9 mouse cellular contexts compared by ENCODE assay signal in the genomic region with DNA sequence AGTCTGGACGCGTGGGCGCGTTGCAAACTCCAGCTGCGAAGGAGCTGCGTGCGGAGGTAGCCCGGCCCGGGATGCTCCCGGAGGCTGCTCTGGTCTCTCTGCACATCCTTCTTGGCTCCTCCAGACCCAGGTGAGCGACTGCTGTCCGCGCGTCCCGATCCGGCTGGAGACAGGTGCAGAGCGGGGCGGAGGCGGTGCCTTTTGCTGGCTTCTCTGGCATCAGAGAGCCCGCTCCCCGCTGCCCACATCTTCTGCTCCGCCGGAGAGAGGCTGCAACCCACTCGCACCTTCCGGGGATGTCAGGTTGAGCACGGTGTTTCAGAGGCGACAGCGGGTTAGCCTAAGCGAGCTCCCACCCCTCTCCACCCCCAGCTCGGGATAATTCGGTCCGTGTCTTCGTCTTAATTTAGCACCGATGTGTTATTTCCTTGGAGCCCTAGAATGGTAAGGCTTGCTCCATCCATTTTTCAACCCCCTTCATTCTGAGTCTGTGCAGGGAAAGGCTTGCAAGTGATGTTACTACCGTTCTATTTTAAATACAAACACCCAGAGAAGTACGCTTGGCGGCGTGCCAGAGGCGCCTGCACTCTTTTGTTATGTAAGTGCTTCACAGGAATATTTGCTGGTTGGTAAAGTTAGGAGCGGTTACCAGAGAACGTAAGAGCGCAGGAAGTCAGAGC. TPM values are rescaled to one million over a fixed set of nuclear protein-coding genes. Genes with fewer than 3 reads are reported as not detected.
DNase-seq lines count a peak whose midpoint lies in the region; ATAC-seq lines count a peak whose summit lies in the region.
"Had no signal": no experiment of that assay in that cellular context is flagged by ENCODE, and none has a peak within 500 bp of the region (broad histone marks: within the 10 kb centered on the region; RNA-seq: fewer than 3 reads in every experiment).

No protein-coding gene starts in this region.

- peaks cover 28% of the 10 kb centered on the region for H3K27me3 ChIP-seq in embryonic facial prominence, embryonic 11.5 days (ENCODE audit: control insufficient read depth, insufficient read depth, low read length)
- peaks cover 36% of the 10 kb centered on the region for H3K27me3 ChIP-seq in heart, embryonic 13.5 days (replicated peaks)
- peaks cover 57% of the 10 kb centered on the region for H3K27me3 ChIP-seq in kidney, embryonic 15.5 days
- peaks cover 53% of the 10 kb centered on the region for H3K27me3 ChIP-seq in limb, embryonic 12.5 days
- H3K27me3 ChIP-seq in midbrain, embryonic 15.5 days (replicated peaks), result peaks cover 11% of the 10 kb centered on the region; the same call in 1 of the 2 replicates
- H3K27me3 ChIP-seq: CH12.LX had no signal

- peak; percentile 19 to 22 for DNase-seq in spleen, postnatal 10 days (ENCODE audit: low spot score in 2 of 2)
- no peak for DNase-seq in spleen, adult 18-20 months
- DNase-seq in embryonic facial prominence, embryonic 11.5 days (ENCODE audit: low spot score), result peak; percentile 63
- no peak for DNase-seq in natural killer cell, adult 2 months (ENCODE audit: low spot score in 2 of 2)

- no peaks in the 10 kb centered on the region for H3K36me3 ChIP-seq in embryonic facial prominence, embryonic 11.5 days (replicated peaks; ENCODE audit: control insufficient read depth, insufficient read depth, low read depth, low read length)
- no peaks in the 10 kb centered on the region for H3K36me3 ChIP-seq in heart, embryonic 13.5 days
- H3K36me3 ChIP-seq in kidney, embryonic 15.5 days, result no peaks in the 10 kb centered on the region
- no peaks in the 10 kb centered on the region for H3K36me3 ChIP-seq in limb, embryonic 12.5 days
- no peaks in the 10 kb centered on the region for H3K36me3 ChIP-seq in midbrain, embryonic 15.5 days (replicated peaks)

- ATAC-seq in embryonic facial prominence, embryonic 11.5 days (replicated peaks; ENCODE audit: insufficient number of reproducible peaks, low FRiP score, low TSS enrichment, low read depth), result no peak; the same call in 1 of the 2 replicates
- 0 out of 2 replicates have a peak, but pooled peaks have one; percentile 15 for ATAC-seq in heart, embryonic 13.5 days (ENCODE audit: extremely low read depth, insufficient number of reproducible peaks, low FRiP score, low TSS enrichment)
- peak; percentile 36; the same call in 1 of the 2 replicates for ATAC-seq in kidney, embryonic 15.5 days (replicated peaks; ENCODE audit: low FRiP score)
- no peak for ATAC-seq in limb, embryonic 12.5 days (ENCODE audit: insufficient number of reproducible peaks, insufficient read depth, low FRiP score, low TSS enrichment, low read depth)
- ATAC-seq in midbrain, embryonic 15.5 days (replicated peaks), result peak; percentile 75

- H3K9me3 ChIP-seq in embryonic facial prominence, embryonic 11.5 days (replicated peaks; ENCODE audit: control insufficient read depth, low read length), result no peaks in the 10 kb centered on the region
- no peaks in the 10 kb centered on the region for H3K9me3 ChIP-seq in heart, embryonic 13.5 days
- no peaks in the 10 kb centered on the region for H3K9me3 ChIP-seq in kidney, embryonic 15.5 days (replicated peaks)
- no peaks in the 10 kb centered on the region for H3K9me3 ChIP-seq in limb, embryonic 12.5 days
- no peaks in the 10 kb centered on the region for H3K9me3 ChIP-seq in midbrain, embryonic 15.5 days

- peak overlapping the region; percentile 48 for H3K4me3 ChIP-seq in embryonic facial prominence, embryonic 11.5 days (ENCODE audit: low read depth, low read length)
- peak overlapping the region; percentile 70 for H3K4me3 ChIP-seq in heart, embryonic 13.5 days
- H3K4me3 ChIP-seq in kidney, embryonic 15.5 days (replicated peaks), result peak overlapping the region; percentile 56
- H3K4me3 ChIP-seq in limb, embryonic 12.5 days (replicated peaks), result peak overlapping the region; percentile 57
- H3K4me3 ChIP-seq in midbrain, embryonic 15.5 days, result peak overlapping the region; percentile 63

- peak overlapping the region; percentile 53 for H3K9ac ChIP-seq in embryonic facial prominence, embryonic 11.5 days (replicated peaks; ENCODE audit: low read length)
- H3K9ac ChIP-seq in heart, embryonic 13.5 days, result peak overlapping the region; percentile 80
- H3K9ac ChIP-seq in kidney, embryonic 15.5 days, result 0 out of 2 replicates have a peak overlapping the region, but pooled peaks have one; percentile 31
- H3K9ac ChIP-seq in limb, embryonic 12.5 days (replicated peaks), result peak overlapping the region; percentile 35
- peak overlapping the region; percentile 67 for H3K9ac ChIP-seq in midbrain, embryonic 15.5 days

- no peak overlapping the region for H3K27ac ChIP-seq in embryonic facial prominence, embryonic 11.5 days (replicated peaks; ENCODE audit: low read depth, low read length)
- H3K27ac ChIP-seq in heart, embryonic 13.5 days (replicated peaks), result peak overlapping the region; percentile 61
- no peak overlapping the region for H3K27ac ChIP-seq in kidney, embryonic 15.5 days
- no peak overlapping the region for H3K27ac ChIP-seq in limb, embryonic 12.5 days
- peak overlapping the region; percentile 79 for H3K27ac ChIP-seq in midbrain, embryonic 15.5 days

- H3K4me2 ChIP-seq in embryonic facial prominence, embryonic 11.5 days (ENCODE audit: low read depth, low read length), result peak overlapping the region; percentile 98
- H3K4me2 ChIP-seq in heart, embryonic 13.5 days, result peak overlapping the region; percentile 99
- peak overlapping the region; percentile 98 for H3K4me2 ChIP-seq in kidney, embryonic 15.5 days
- H3K4me2 ChIP-seq in limb, embryonic 12.5 days, result peak overlapping the region; percentile 97
- H3K4me2 ChIP-seq in midbrain, embryonic 15.5 days, result peak overlapping the region; percentile 72

- H3K4me1 ChIP-seq in embryonic facial prominence, embryonic 11.5 days (ENCODE audit: control insufficient read depth, insufficient read depth, low read length), result no peaks in the 10 kb centered on the region
- peaks cover 27% of the 10 kb centered on the region for H3K4me1 ChIP-seq in heart, embryonic 13.5 days
- H3K4me1 ChIP-seq in kidney, embryonic 15.5 days, result peaks cover 19% of the 10 kb centered on the region
- peaks cover 14% of the 10 kb centered on the region for H3K4me1 ChIP-seq in limb, embryonic 12.5 days (replicated peaks)
- peaks cover 25% of the 10 kb centered on the region for H3K4me1 ChIP-seq in midbrain, embryonic 15.5 days

- 1% methylated on average over 42 of the region's 42 CpGs for WGBS in embryonic facial prominence, embryonic 11.5 days
- 2% methylated on average over 42 of the region's 42 CpGs for WGBS in heart, embryonic 13.5 days
- WGBS in kidney, embryonic 15.5 days, result under 1% methylated on average over 42 of the region's 42 CpGs
- under 1% methylated on average over 42 of the region's 42 CpGs for WGBS in limb, embryonic 12.5 days
- WGBS in midbrain, embryonic 15.5 days, result under 1% methylated on average over 42 of the region's 42 CpGs

RNA-seq across cellular contexts. Expression of gene Mtus2, which starts 0.6 kb away (rescaled TPM):
- 10.6 and 10.7 TPM in 2 replicates for polyA plus RNA-seq in embryonic facial prominence, embryonic 11.5 days (2014; fragmentation: Nextera tagmentation; extraction: Ambion mirVana)
- polyA plus RNA-seq in heart, embryonic 13.5 days (2015; fragmentation: Nextera tagmentation; extraction: Ambion mirVana), result 102 and 105 TPM in 2 replicates
- polyA plus RNA-seq in kidney, embryonic 15.5 days (2015; fragmentation: Nextera tagmentation; extraction: Ambion mirVana), result 3.6 and 3.9 TPM in 2 replicates
- polyA plus RNA-seq in limb, embryonic 12.5 days (2016; fragmentation: Nextera tagmentation; extraction: Ambion mirVana), result 5.3 and 6.9 TPM in 2 replicates
- polyA plus RNA-seq in midbrain, embryonic 15.5 days (2015; fragmentation: Nextera tagmentation; extraction: Ambion mirVana), result 45.6 and 46.4 TPM in 2 replicates

Comparison
In these comparisons a context has a peak if more than half of its experiments do, and no peak if none do; other contexts are left out.
1. DNase-seq: peak in spleen, postnatal 10 days (2 of 2) and embryonic facial prominence, embryonic 11.5 days (single experiment); none in spleen, adult 18-20 months (0 of 2) and natural killer cell, adult 2 months (0 of 2).
2. ATAC-seq: peak in heart, embryonic 13.5 days (single experiment), kidney, embryonic 15.5 days (single experiment) and midbrain, embryonic 15.5 days (single experiment); none in embryonic facial prominence, embryonic 11.5 days (single experiment) and limb, embryonic 12.5 days (single experiment).
3. H3K27ac ChIP-seq: peak in heart, embryonic 13.5 days (single experiment) and midbrain, embryonic 15.5 days (single experiment); none in embryonic facial prominence, embryonic 11.5 days (single experiment), kidney, embryonic 15.5 days (single experiment) and limb, embryonic 12.5 days (single experiment).
4. Peak in every context shown above with its lines, with median percentiles within 50 percentile points of each other: H3K4me2 ChIP-seq, H3K4me3 ChIP-seq and H3K9ac ChIP-seq.